Mouse (Mus musculus) stomach, embryonic 16.5 days (tissue): Measurements from ENCODE around the gene Gm17455. TPM values are rescaled to one million over a fixed set of nuclear protein-coding genes. Genes with fewer than 3 reads are reported as not detected.

Source experiments
- ATAC-seq: fragments of 200-750 bp; cut with Nextera tagmentation; 2 replicates; pipeline ENCODE4 v1.8.0; 2017; ENCODE audit warnings: moderate number of reproducible peaks, moderate TSS enrichment; ENCODE audit not compliant: insufficient read depth, low FRiP score
- H3K27ac ChIP-seq: fragments of 300-500 bp; sonication (generic); 2 replicates; pipeline ENCODE4 v1.5.1; 2014; ENCODE audit warnings: low read length
- H3K27me3 ChIP-seq: fragments of 300-500 bp; sonication (generic); 2 replicates; pipeline ENCODE4 v1.6.1; 2014; ENCODE audit warnings: low read length, control low read depth, mixed read lengths; ENCODE audit not compliant: control insufficient read depth, insufficient read depth
- H3K36me3 ChIP-seq: fragments of 300-500 bp; sonication (generic); 2 replicates; pipeline ENCODE4 v1.6.1; 2014; ENCODE audit warnings: low read length; ENCODE audit not compliant: control insufficient read depth, insufficient read depth
- H3K4me1 ChIP-seq: fragments of 300-500 bp; sonication (generic); 2 replicates; pipeline ENCODE4 v1.6.1; 2014; ENCODE audit warnings: low read length, control low read depth, mixed read lengths; ENCODE audit not compliant: control insufficient read depth, insufficient read depth
- H3K4me2 ChIP-seq: fragments of 300-500 bp; sonication (generic); 2 replicates; pipeline ENCODE4 v1.6.1; 2014; ENCODE audit warnings: low read depth, low read length, mixed read lengths
- H3K4me3 ChIP-seq: fragments of 300-500 bp; sonication (generic); replicated peaks from 2 replicates; pipeline ENCODE4 v1.5.1; 2014; ENCODE audit warnings: mild to moderate bottlenecking, low read length
- H3K9ac ChIP-seq: fragments of 300-500 bp; sonication (generic); 2 replicates; pipeline ENCODE4 v1.6.1; 2014; ENCODE audit warnings: low read length
- H3K9me3 ChIP-seq: fragments of 300-500 bp; sonication (generic); replicated peaks from 2 replicates; pipeline ENCODE4 v1.6.1; 2016; ENCODE audit warnings: low read length, control low read depth; ENCODE audit not compliant: control insufficient read depth
- WGBS: fragments of 180-500 bp; shearing (Covaris S2); extraction: QIAGEN DNeasy Blood & Tissue Kit; methylation state at CpG from one replicate; pipeline ENCODE4 v1.1.7; 2014; 5-methylcytosine and 5-hydroxymethylcytosine counted together
- polyA plus RNA-seq: library from polyadenylated mRNA; unstranded; fragments of >200 nt; fragmentation: Nextera tagmentation; extraction: Ambion mirVana; gene quantifications from 2 replicates; pipeline ENCODE4 v1.2.1, GENCODE M21; 2015

The Gm17455 gene
- polyA plus RNA-seq, 1 experiment from 2014 or later = not detected

DNA sequence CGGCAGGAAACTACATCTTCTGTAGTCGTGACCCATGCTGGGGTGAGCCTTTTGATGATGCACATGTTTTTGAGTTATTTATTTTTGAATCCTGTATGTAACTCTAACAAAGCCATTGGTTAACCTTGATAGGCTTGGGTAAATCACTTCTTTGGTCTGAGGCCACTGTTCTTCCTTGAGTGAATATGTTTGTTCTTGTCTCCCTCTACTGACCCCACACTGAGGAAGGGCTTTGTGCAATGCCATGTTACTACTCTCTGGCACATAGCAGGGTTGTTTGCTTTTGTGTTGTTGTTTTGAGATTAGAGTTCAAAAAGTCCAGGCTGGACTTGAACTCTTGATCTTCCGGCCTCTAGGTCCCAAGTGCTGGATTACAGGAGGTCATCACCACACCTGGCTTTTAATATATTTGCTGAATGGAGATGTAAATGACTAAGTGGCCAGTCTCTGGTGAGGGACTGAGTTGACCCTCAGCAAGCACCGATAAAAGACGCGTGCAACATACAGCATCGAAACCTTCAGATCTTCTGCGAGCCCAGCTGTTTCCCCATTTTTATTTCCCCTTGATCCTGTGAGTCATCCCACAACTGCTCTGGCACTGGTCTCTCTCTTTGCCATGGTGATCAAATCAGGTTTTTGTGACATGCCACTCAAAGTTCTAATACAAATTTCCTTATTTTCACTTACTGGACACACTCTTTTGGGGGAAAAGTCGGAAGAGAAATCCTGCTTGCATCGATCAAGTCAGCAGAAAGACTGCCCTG lies 1.3 kb upstream of the Gm17455 start:
- H3K9me3 ChIP-seq = no peaks in the 10 kb centered on the region
- no peak overlapping the region for H3K9ac ChIP-seq
- no peaks in the 10 kb centered on the region; the same call in 1 of the 2 replicates for H3K27me3 ChIP-seq
- WGBS = 81% methylated on average over 10 of the region's 10 CpGs
- H3K36me3 ChIP-seq = no peaks in the 10 kb centered on the region
- no peak overlapping the region for H3K4me2 ChIP-seq
- H3K4me1 ChIP-seq = no peaks in the 10 kb centered on the region
- no peak for ATAC-seq
- H3K27ac ChIP-seq = no peak overlapping the region
- H3K4me3 ChIP-seq = no peak overlapping the region

DNA sequence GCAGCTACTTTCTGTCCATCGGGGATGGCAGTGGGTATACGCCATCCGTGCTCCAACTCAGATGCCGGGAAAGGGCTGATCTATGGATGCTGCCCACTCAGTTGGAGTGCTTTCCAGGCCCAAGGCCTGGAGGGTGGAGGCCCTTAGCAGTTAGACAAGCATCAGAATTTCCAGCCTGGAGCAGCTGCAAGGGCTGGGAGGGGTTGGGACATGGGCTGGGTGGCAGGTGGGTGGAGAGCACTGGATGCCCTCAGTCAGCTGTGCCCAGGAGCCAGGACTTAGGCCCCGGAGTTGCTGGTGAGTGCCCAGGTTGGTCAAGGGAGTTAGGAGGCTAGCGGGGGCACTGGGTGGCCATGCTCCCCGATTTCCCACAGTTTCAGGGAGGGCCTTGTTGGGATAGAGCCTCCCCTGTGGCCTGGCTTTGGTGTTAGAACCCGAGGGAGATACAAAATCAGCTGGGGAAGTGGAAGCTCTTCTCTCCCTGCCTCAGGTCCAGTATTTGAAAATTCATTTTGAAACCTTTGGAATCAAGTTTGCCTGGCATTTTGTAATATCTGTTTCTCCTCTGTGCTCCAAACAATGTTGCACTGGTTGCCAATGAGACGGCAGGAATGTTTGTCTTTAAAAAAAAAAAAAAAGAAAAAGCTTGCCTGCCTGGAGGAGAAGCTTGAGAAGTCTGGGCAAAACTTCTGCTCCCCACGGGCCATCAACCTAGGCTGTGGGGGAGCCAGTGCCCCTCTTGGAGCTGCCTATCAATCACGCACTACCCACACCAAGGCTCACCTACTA lies 1.2 kb downstream of the Gm17455 start:
- H3K27me3 ChIP-seq = peaks cover 3% of the 10 kb centered on the region; the same call in 1 of the 2 replicates
- no peak overlapping the region for H3K4me2 ChIP-seq
- H3K4me3 ChIP-seq = no peak overlapping the region
- no peaks in the 10 kb centered on the region for H3K9me3 ChIP-seq
- H3K9ac ChIP-seq = peak overlapping the region; percentile 11; the same call in 1 of the 2 replicates
- no peaks in the 10 kb centered on the region for H3K4me1 ChIP-seq
- no peaks in the 10 kb centered on the region for H3K36me3 ChIP-seq
- whole genome bisulfite sequencing = 70% methylated on average over 11 of the region's 11 CpGs
- no peak overlapping the region for H3K27ac ChIP-seq
- no peak for ATAC-seq

DNA sequence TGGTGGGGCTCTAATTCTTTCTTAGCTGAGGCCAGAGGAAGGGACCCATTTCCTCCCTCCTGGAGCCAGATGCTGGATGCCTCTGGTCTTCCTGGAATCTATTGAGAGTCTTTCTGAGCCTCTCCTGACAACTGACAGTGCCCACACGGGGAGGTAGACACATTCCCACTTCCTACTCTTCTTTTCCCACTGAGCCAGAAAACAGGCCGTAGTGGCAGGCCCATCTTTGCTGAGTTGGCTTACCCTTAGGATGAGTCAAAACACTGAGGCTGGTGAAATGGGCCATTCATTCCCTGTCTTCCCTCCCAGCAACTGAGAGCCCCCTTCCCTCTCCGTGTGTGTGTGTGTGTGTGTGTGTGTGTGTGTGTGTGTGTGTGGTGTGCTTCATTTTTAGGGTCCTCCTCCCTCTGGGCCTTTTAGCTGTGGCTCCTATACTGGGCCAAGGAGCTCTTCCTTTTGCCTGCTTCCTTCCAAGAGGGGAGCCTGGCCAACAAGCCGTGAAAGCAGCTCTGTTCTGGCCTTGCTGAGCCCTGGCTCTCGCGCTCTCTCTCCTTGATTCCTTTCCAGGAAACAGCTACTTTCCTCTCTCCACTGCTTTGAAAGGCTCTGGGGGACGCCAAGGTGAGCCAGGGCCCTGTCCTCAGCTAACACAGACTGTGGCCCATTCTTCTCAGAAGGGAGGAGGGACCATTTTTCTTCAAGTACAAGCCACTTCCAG lies 6.1 kb downstream of the Gm17455 start:
- Histone ChIP-seq H3K27me3 (peaks cover 3% of the 10 kb centered on the region; the same call in 1 of the 2 replicates), H3K4me2 (no peak overlapping the region), H3K4me1 (no peaks in the 10 kb centered on the region), H3K27ac (no peak overlapping the region), H3K9me3 (no peaks in the 10 kb centered on the region), H3K36me3 (no peaks in the 10 kb centered on the region), H3K9ac (no peak overlapping the region), H3K4me3 (no peak overlapping the region)
- ATAC-seq = peak; percentile 42; the same call in 1 of the 2 replicates
- 39% methylated on average over 7 of the region's 7 CpGs for WGBS

GRCm38 (mm10) chr10:60407831-60408230 lies 8.3 kb downstream of the Gm17455 start:
- ATAC-seq = no peak
- 7% methylated on average over 5 of the region's 5 CpGs for WGBS
- Histone ChIP-seq H3K4me1 (no peaks in the 10 kb centered on the region), H3K9ac (no peak overlapping the region), H3K27me3 (peaks cover 3% of the 10 kb centered on the region; the same call in 1 of the 2 replicates), H3K9me3 (no peaks in the 10 kb centered on the region), H3K36me3 (no peaks in the 10 kb centered on the region), H3K4me2 (no peak overlapping the region), H3K4me3 (no peak overlapping the region), H3K27ac (no peak overlapping the region)

DNA sequence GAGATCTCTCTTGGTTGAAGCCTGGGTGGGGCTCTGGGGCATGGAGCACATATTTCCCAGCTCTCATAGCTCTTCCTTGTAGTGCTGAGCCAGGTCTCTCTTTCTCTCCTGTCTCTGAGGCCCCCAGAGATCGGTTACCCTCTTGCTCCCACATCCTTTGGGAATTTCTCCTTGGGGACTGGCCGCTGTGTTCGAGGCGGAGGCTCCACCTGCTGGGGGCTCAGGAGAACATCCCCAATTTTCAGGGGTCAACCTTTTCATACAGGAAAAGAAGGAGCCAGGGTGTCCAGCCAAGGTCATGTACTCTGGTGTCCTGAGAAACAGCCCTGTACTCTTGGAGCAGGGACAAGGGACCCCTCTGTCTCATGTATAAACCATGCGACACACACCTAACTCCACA lies 12.3 kb downstream of the Gm17455 start:
- H3K4me1 ChIP-seq = no peaks in the 10 kb centered on the region
- whole genome bisulfite sequencing = 27% methylated on average over 5 of the region's 5 CpGs
- no peaks in the 10 kb centered on the region for H3K27me3 ChIP-seq
- no peak overlapping the region for H3K4me2 ChIP-seq
- no peaks in the 10 kb centered on the region for H3K36me3 ChIP-seq
- H3K4me3 ChIP-seq = no peak overlapping the region
- no peaks in the 10 kb centered on the region for H3K9me3 ChIP-seq
- no peak overlapping the region for H3K27ac ChIP-seq
- H3K9ac ChIP-seq = no peak overlapping the region
- ATAC-seq = no peak

DNA sequence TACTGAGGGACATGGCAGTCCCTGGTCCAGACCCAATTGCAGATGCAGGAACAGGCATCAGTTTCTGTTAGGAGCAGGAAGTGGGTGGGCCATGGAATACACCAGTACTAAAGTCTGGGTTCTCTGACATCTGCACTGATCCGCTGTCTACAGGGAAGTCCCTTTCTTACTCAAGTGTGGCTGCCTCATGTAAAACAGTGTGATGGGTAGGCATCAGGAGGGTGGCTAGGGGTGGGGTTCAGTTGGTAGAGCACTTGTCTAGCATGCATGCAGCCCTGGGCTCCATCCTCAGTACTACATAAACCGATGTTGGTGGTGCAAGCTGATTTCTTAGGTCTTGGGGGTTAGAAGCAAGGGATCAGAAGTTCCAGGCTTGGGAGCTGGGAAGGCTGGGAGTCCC lies 14.2 kb downstream of the Gm17455 start:
- no peaks in the 10 kb centered on the region for H3K9me3 ChIP-seq
- no peak overlapping the region for H3K9ac ChIP-seq
- no peak overlapping the region for H3K4me3 ChIP-seq
- no peak for ATAC-seq
- WGBS = 89% methylated on average over 2 of the region's 2 CpGs
- no peak overlapping the region for H3K27ac ChIP-seq
- H3K4me1 ChIP-seq = no peaks in the 10 kb centered on the region
- no peaks in the 10 kb centered on the region for H3K36me3 ChIP-seq
- H3K4me2 ChIP-seq = no peak overlapping the region
- H3K27me3 ChIP-seq = no peaks in the 10 kb centered on the region

- Histone ChIP-seq H3K27ac (no peak overlapping the region), H3K27me3 (no peaks in the 10 kb centered on the region), H3K9me3 (no peaks in the 10 kb centered on the region), H3K4me3 (no peak overlapping the region), H3K4me2 (no peak overlapping the region), H3K36me3 (no peaks in the 10 kb centered on the region), H3K9ac (no peak overlapping the region), H3K4me1 (no peaks in the 10 kb centered on the region)
- 81% methylated on average over 2 of the region's 2 CpGs for WGBS
- no peak for ATAC-seq
These were observed 17.5 kb downstream of the Gm17455 start for GRCm38 (mm10) chr10:60417041-60417440.

DNA sequence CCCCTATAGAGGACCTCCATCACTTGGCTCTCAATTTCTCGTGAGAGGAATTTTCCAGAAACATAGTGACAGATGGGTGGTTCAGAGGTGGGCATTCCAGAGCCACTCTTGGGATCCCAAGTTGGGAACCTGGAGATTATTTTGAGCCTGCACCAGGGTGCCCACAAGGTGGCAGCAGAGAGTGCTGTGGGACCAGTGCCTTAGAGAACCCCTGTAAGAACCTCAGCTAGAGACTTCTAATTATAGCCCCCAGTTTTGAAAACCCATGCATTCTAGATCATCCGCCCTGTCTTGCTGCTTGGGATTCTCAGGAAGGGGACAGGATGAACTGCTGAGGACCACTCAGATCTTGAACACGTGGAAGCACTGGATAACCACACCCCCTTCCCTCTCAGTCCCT lies 18.6 kb downstream of the Gm17455 start:
- Histone ChIP-seq H3K36me3 (no peaks in the 10 kb centered on the region), H3K9me3 (no peaks in the 10 kb centered on the region), H3K4me3 (no peak overlapping the region), H3K9ac (no peak overlapping the region), H3K4me1 (no peaks in the 10 kb centered on the region), H3K4me2 (no peak overlapping the region), H3K27me3 (no peaks in the 10 kb centered on the region), H3K27ac (no peak overlapping the region)
- no peak for ATAC-seq
- 9% methylated on average over 3 of the region's 3 CpGs for WGBS

- Histone ChIP-seq H3K9ac (no peak overlapping the region), H3K9me3 (no peaks in the 10 kb centered on the region), H3K36me3 (no peaks in the 10 kb centered on the region), H3K4me3 (no peak overlapping the region), H3K27ac (no peak overlapping the region), H3K4me2 (no peak overlapping the region), H3K4me1 (no peaks in the 10 kb centered on the region), H3K27me3 (no peaks in the 10 kb centered on the region)
- no peak for ATAC-seq
- WGBS = 20% methylated on average over 4 of the region's 4 CpGs
These were observed 20.1 kb downstream of the Gm17455 start for GRCm38 (mm10) chr10:60419624-60420023.
